Mouse (Mus musculus) naive thymus-derived CD4-positive, alpha-beta T cell, adult 5 months (primary cell): Measurements from ENCODE around the gene Il15ra. TPM values are rescaled to one million over a fixed set of nuclear protein-coding genes. Genes with fewer than 3 reads are reported as not detected.

Experiments
- polyA plus RNA-seq: library from polyadenylated mRNA; unstranded; fragments of 100-300 nt; shearing (Covaris generic); gene quantifications from one replicate; pipeline ENCODE4 v1.2.1, GENCODE M21; 2017

Gene Il15ra
- polyA plus RNA-seq: 7.2 TPM

GRCm38 (mm10) chr2:11705201-11706025 is at the start of gene Il15ra:
Gene Il15ra, plus strand, starts transcription at chr2:11705290.

GRCm38 (mm10) chr2:11777091-11778068 is 72.3 kb downstream of the Il15ra start, which contains the start of the genes Fbh1 and Ankrd16:
Gene Fbh1, minus strand, starts transcription at chr2:11777582.
Gene Ankrd16, plus strand, starts transcription at chr2:11777876.

Other genes starting within 250 kb of the Il15ra start
- gene Pfkfb3, start 151.2 kb upstream of the Il15ra start, polyA plus RNA-seq: 12.7 TPM
- 145 TPM for gene Rbm17, start 101.1 kb upstream of the Il15ra start, polyA plus RNA-seq
- gene Gm17490, start 79.0 kb upstream of the Il15ra start, polyA plus RNA-seq: not detected
- gene Il2ra, start 62.5 kb upstream of the Il15ra start, polyA plus RNA-seq: 10.7 TPM
- gene Fbh1, start 72.3 kb downstream of the Il15ra start, polyA plus RNA-seq: 51.6 TPM
- gene Ankrd16, start 72.6 kb downstream of the Il15ra start, polyA plus RNA-seq: 68.4 TPM